Mouse (Mus musculus) thymus, adult 18-20 months (tissue): ENCODE data around the gene Entr1.

Experiments used
- DNase-seq, 2 experiments: peaks; one replicate each; pipeline ENCODE4 v3.0.0; 2022; ENCODE audit warnings: mixed read lengths in 2 of 2

Gene Entr1

DNA sequence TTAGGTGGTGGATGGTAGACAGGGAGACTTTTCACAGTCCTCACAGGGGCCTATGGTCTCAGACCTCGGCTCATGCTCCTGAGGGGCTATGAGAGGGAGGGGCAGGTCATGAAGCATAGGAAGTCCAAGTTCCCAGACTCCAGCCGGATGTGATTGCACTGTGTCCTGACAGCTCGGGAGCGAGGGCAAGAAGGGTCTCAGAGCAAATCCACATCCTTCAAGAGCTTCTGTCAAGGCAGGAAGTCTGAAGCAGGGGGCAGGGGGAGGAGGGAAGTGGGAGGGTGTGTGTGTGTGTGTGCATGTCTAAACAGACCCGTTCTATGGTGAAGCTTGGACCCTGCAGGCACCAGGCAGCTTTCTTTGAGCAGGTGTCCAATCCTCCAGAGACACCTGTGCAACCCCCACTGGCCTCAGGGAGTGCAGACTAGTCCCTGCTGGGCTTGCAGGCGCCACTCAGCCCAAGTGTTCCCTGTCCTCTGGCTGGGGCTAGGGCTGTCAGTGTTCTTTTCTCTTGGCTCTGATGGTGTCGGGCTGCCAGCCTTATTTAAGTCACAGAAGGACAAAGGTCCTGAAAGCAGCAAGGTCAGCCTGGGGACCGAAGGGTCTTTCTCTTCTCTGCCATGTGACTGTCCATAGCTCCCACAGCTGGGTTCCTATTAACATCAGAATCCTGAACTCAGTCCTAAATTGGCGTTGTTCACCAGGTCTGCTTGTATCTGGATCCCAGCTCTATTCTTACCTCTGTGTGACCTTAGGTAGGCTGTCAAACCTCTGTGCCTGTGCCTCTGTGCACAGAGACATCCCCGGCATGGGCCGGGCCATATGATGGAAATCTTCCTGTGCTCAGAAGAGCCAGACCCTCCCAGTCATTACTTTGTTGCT, 46.3 kb downstream of the Entr1 start:
- DNase-seq: no peak

DNA sequence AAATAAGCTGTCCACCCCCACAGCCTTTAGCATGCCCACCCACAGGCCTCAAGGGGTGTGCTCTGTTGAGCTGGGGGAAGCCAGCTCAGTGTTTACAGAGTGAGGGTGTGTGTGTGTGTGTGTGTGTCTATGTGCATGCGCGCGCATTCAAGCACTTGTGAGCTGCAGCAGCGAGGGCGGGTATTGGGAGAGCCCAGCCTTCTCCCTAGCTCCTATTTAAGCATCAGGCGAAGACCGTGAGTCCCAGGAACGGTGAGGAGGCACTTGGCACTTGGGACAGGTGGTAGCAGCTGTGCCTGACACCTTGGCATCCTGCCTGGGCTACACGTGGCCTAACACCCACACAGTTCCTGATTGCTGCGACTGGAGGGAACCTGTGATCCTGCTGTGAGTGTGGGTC, 47.1 kb downstream of the Entr1 start:
- no peak for DNase-seq

- no peak for DNase-seq
Observed at GRCm38 (mm10) chr2:26341510-26341981, 47.6 kb downstream of the Entr1 start.

DNA sequence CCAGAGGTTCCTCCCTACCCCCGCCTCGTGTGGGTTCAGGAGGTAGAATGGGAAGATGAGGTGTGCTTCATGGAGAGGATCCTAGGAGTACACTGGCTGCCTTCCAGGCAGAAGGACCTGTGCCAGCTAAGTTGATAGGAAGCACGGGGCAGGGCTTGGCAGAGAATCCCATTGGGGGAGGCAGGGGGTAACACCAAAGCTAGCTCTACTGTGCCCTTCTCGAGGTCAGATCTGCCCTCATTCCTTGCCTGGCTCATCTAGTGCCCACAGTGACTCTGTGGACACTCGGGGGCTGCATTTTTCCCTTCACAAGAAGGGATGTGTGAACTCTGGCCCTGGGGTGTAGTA, 49.9 kb downstream of the Entr1 start:
- DNase-seq: no peak

- DNase-seq: no peak
Observed at GRCm38 (mm10) chr2:26338302-26339203, 50.6 kb downstream of the Entr1 start.
